Mouse (Mus musculus): ENCODE data around the gene Snrpd2. TPM values are rescaled to one million over a fixed set of nuclear protein-coding genes. Genes with fewer than 3 reads are reported as not detected.
A peak's percentile ranks its signal among the peaks of the same experiment; 100 is the strongest.

Snrpd2 gene
- total and polyA plus RNA-seq, 2 experiments from 2014 or later, result 45.6 to 84.9 TPM

GRCm38 (mm10) chr7:19127744-19128143, 21.8 kb upstream of the Snrpd2 start:
- ATAC-seq (ENCODE audit: insufficient read depth, low read depth) (no peak), DNase-seq (ENCODE audit: low spot score) (no peak)
- H3K9me3 ChIP-seq (replicated peaks; ENCODE audit: control insufficient read depth, low read length), result no peaks in the 10 kb centered on the region
- H3K27ac ChIP-seq (ENCODE audit: low read depth), result no peak overlapping the region
- peaks cover 5% of the 10 kb centered on the region; the same call in 1 of the 2 replicates for H3K4me1 ChIP-seq (ENCODE audit: control insufficient read depth, insufficient read depth)
- TF ChIP-seq EP300 (IDR thresholded peaks at IDR 0.05; ENCODE audit: low read depth) (no peak), CTCF (IDR thresholded peaks at IDR 0.05; ENCODE audit: low read depth) (no peak)
- H3K9ac ChIP-seq (replicated peaks; ENCODE audit: low read depth, low read length), result no peak overlapping the region
- no peaks in the 10 kb centered on the region for H3K27me3 ChIP-seq (ENCODE audit: control insufficient read depth, insufficient read depth, low read length)
- no peaks in the 10 kb centered on the region for H3K36me3 ChIP-seq (replicated peaks; ENCODE audit: control insufficient read depth, insufficient read depth, low read length)
- H3K4me2 ChIP-seq (ENCODE audit: low read depth, low read length), result no peak overlapping the region
- 80% methylated on average over 5 of the region's 5 CpGs for WGBS
- no peak overlapping the region for H3K4me3 ChIP-seq (ENCODE audit: low read depth, low read length)

DNA sequence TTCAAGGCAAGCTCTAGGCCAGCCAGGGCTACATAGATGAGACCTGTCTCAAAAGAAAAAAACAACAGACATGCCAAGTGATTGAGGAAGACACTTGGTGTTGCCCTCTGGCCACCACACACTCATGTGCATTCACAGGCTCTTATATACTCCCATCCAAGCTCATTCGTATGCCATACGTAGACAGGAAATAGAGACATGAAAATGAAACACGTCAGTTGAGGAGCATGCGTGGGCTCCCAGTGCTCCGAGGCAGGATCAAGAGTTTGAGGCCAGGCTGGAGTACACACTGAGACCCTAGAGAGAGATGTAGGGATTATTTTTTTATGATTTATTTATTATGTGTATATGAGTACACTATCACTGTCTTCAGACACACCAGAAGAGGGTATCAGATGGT, 20.1 kb upstream of the Snrpd2 start:
- WGBS, result 86% methylated on average over 5 of the region's 5 CpGs
- no peak for DNase-seq (ENCODE audit: low spot score)

GRCm38 (mm10) chr7:19130657-19131056, 18.9 kb upstream of the Snrpd2 start:
- Histone ChIP-seq H3K27ac (ENCODE audit: low read depth) (peak overlapping the region; percentile 83), H3K4me3 (ENCODE audit: low read depth, low read length) (peak overlapping the region; percentile 35), H3K27me3 (ENCODE audit: control insufficient read depth, insufficient read depth, low read length) (no peaks in the 10 kb centered on the region), H3K4me1 (ENCODE audit: control insufficient read depth, insufficient read depth) (peaks cover 5% of the 10 kb centered on the region; the same call in 1 of the 2 replicates), H3K9me3 (replicated peaks; ENCODE audit: control insufficient read depth, low read length) (no peaks in the 10 kb centered on the region), H3K9ac (replicated peaks; ENCODE audit: low read depth, low read length) (peak overlapping the region; percentile 38; the same call in 1 of the 2 replicates), H3K4me2 (ENCODE audit: low read depth, low read length) (peak overlapping the region; percentile 72), H3K36me3 (replicated peaks; ENCODE audit: control insufficient read depth, insufficient read depth, low read length) (peaks cover 9% of the 10 kb centered on the region)
- ATAC-seq (ENCODE audit: insufficient read depth, low read depth) (no peak), DNase-seq (ENCODE audit: low spot score) (no peak)
- 12% methylated on average over 4 of the region's 4 CpGs for WGBS
- TF ChIP-seq CTCF (IDR thresholded peaks at IDR 0.05; ENCODE audit: low read depth), result no peak
- TF ChIP-seq EP300 (IDR thresholded peaks at IDR 0.05; ENCODE audit: low read depth), result no peak

More for the DNA sequence above, 20.1 kb upstream of the Snrpd2 start:
- Histone ChIP-seq H3K27me3 (ENCODE audit: control insufficient read depth, insufficient read depth, low read length) (no peaks in the 10 kb centered on the region), H3K4me3 (ENCODE audit: low read depth, low read length) (no peak overlapping the region), H3K4me1 (ENCODE audit: control insufficient read depth, insufficient read depth) (peaks cover 5% of the 10 kb centered on the region; the same call in 1 of the 2 replicates), H3K27ac (ENCODE audit: low read depth) (no peak overlapping the region), H3K9ac (replicated peaks; ENCODE audit: low read depth, low read length) (no peak overlapping the region), H3K4me2 (ENCODE audit: low read depth, low read length) (no peak overlapping the region), H3K9me3 (replicated peaks; ENCODE audit: control insufficient read depth, low read length) (no peaks in the 10 kb centered on the region), H3K36me3 (replicated peaks; ENCODE audit: control insufficient read depth, insufficient read depth, low read length) (no peaks in the 10 kb centered on the region)
- TF ChIP-seq CTCF (IDR thresholded peaks at IDR 0.05; ENCODE audit: low read depth) (no peak), EP300 (IDR thresholded peaks at IDR 0.05; ENCODE audit: low read depth) (no peak)
- no peak for ATAC-seq (ENCODE audit: insufficient read depth, low read depth)

DNA sequence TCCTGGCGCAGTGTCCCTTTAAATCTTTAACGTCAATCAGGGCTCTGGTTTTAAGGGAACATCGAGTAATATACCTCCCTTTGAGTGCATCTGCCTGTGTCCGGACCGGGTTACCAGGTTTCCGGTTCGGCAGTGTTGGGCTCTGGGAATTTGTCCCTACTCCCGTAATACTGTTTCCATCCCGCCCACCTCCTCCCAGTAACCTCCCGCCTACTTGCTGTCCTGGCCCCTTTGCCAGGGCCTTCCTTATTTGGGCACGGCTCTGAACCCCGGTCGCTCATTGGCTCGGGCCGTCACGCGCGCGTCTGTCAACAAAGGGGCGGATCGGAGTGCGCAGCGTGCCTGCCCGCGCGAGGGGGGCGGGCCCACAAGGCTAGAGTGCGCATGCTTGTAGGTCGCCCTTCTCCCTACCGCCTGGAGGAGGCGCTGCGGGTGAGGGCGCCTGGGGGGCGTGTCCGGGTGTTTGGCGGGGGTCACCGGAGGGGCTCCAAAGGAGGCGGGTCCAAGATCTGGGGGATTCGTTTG, 18.1 kb upstream of the Snrpd2 start:
- no peaks in the 10 kb centered on the region for H3K9me3 ChIP-seq (replicated peaks; ENCODE audit: control insufficient read depth, low read length)
- TF ChIP-seq EP300 (IDR thresholded peaks at IDR 0.05; ENCODE audit: low read depth) (peak; percentile 93), CTCF (IDR thresholded peaks at IDR 0.05; ENCODE audit: low read depth) (peak; percentile 89)
- peak overlapping the region; percentile 72 for H3K4me2 ChIP-seq (ENCODE audit: low read depth, low read length)
- peak; percentile 99 for ATAC-seq (ENCODE audit: insufficient read depth, low read depth)
- H3K4me3 ChIP-seq (ENCODE audit: low read depth, low read length), result peak overlapping the region; percentile 52
- H3K4me1 ChIP-seq (ENCODE audit: control insufficient read depth, insufficient read depth), result peaks cover 5% of the 10 kb centered on the region; the same call in 1 of the 2 replicates
- under 1% methylated on average over 39 of the region's 39 CpGs for WGBS
- H3K27ac ChIP-seq (ENCODE audit: low read depth), result peak overlapping the region; percentile 83
- peak overlapping the region; percentile 50; the same call in 1 of the 2 replicates for H3K9ac ChIP-seq (replicated peaks; ENCODE audit: low read depth, low read length)
- H3K27me3 ChIP-seq (ENCODE audit: control insufficient read depth, insufficient read depth, low read length), result no peaks in the 10 kb centered on the region
- H3K36me3 ChIP-seq (replicated peaks; ENCODE audit: control insufficient read depth, insufficient read depth, low read length), result peaks cover 16% of the 10 kb centered on the region
- peak; percentile 100 for DNase-seq (ENCODE audit: low spot score)

DNA sequence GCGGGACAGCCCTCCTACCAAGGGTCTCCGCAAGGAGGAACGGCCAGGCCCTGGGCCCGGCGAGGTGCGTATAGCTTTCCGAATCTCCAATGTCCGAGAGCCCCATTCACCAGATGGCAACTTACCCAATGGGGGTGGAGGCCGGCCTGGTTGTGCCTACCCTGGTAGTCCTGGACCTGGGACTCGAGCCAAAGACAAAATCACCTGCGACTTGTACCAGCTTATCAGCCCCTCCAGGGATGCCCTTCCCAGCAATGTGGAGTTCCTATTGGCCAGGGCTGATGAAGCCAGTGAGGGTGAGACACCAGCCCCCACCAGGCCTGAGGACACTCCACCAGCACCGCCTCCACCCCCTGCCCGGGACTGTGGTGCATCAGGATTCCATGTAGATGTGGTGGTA, 13.4 kb upstream of the Snrpd2 start:
- no peak for TF ChIP-seq EP300 (IDR thresholded peaks at IDR 0.05; ENCODE audit: low read depth)
- no peak for TF ChIP-seq CTCF (IDR thresholded peaks at IDR 0.05; ENCODE audit: low read depth)
- Histone ChIP-seq H3K4me3 (ENCODE audit: low read depth, low read length) (no peak overlapping the region), H3K4me2 (ENCODE audit: low read depth, low read length) (no peak overlapping the region), H3K27ac (ENCODE audit: low read depth) (no peak overlapping the region), H3K9me3 (replicated peaks; ENCODE audit: control insufficient read depth, low read length) (no peaks in the 10 kb centered on the region), H3K36me3 (replicated peaks; ENCODE audit: control insufficient read depth, insufficient read depth, low read length) (peaks cover 51% of the 10 kb centered on the region), H3K4me1 (ENCODE audit: control insufficient read depth, insufficient read depth) (peaks cover 5% of the 10 kb centered on the region; the same call in 1 of the 2 replicates), H3K9ac (replicated peaks; ENCODE audit: low read depth, low read length) (no peak overlapping the region), H3K27me3 (ENCODE audit: control insufficient read depth, insufficient read depth, low read length) (no peaks in the 10 kb centered on the region)
- DNase-seq (ENCODE audit: low spot score) (no peak), ATAC-seq (ENCODE audit: insufficient read depth, low read depth) (no peak)
- 89% methylated on average over 13 of the region's 13 CpGs for WGBS
